Mouse (Mus musculus) heart, postnatal 10 days (tissue): ENCODE measurements around the gene Gm44790. TPM values are rescaled to one million over a fixed set of nuclear protein-coding genes. Genes with fewer than 3 reads are reported as not detected.
"Not testable (repeated sequence)": the region's sequence is repeated elsewhere in the genome, so short reads cannot be mapped to it uniquely, and the experiment has no call there.

Experiments used
- DNase-seq, 2 experiments: peaks; one replicate each; pipeline ENCODE4 v3.0.0; 2021
- intact Hi-C: fragments of 180-260 bp; cut with DNase I; formaldehyde crosslinking; loops from one replicate; pipeline ENCODE4 v1.15.1; 2025
- total RNA-seq, 2 experiments: library from RNA; stranded (reverse); gene quantifications; 2 replicates each; pipeline ENCODE4 v1.2.3; 2021

Gene Gm44790
- total RNA-seq, result under 1 TPM in 1 of 2 experiments, not detected in 1; 0.93 TPM

GRCm38 (mm10) chr6:86426358-86426757 lies at the start of gene Gm44790:
Gene Gm44790, plus strand, starts transcription at chr6:86426658.
- no peak for DNase-seq
- intact Hi-C loops, result no loop called here

- intact Hi-C loops, result no loop called here
These were observed 48.1 kb upstream of the Gm44790 start for GRCm38 (mm10) chr6:86378341-86378740.

GRCm38 (mm10) chr6:86380112-86380511 lies 46.3 kb upstream of the Gm44790 start:
- intact Hi-C loops, DNase-seq: not testable (repeated sequence)

More at GRCm38 (mm10) chr6:86378341-86378740, 48.1 kb upstream of the Gm44790 start:
- no peak for DNase-seq

GRCm38 (mm10) chr6:86382551-86382950 lies 43.9 kb upstream of the Gm44790 start:
- no peak for DNase-seq
- intact Hi-C loops, result no loop called here

- DNase-seq, result no peak
- intact Hi-C loops, result no loop called here
These were observed 43.1 kb upstream of the Gm44790 start for GRCm38 (mm10) chr6:86383370-86383769.

GRCm38 (mm10) chr6:86384692-86385091 lies 41.8 kb upstream of the Gm44790 start:
- intact Hi-C loops, result no loop called here

DNA sequence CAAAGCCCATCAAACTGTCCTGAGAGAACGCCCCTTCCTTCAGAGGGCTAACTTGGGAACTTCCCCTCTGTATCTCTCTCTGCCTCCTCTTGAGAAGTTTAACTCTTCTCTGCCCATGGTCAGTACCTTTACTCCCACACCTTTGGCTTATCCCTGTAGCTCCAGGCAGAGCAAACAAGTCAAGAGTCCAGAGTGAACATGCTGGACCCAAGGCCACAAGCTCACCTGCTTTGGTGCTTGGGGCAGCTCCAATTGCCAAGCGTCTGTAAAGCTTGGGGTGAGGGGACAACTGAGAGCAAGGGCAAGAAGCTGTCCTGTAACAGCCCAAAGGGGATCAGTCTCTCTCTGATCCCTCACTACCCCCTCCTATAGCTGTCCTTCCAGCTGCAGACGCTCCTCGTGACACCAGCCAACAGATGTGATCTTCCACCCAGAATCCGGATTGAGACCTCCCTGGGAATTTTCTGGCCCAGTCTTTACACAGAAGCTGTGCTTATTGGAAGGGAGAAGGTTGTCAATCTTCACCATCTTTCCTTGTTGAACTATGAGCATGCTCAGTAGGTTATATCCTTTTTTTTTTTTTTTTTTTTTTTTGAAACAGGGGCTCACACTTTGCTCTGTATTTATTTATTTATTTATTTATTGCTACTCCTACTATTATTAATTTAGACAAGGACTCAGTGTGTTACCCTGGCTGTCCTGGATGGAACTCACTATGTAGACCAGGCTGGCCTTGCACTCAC lies 40.9 kb upstream of the Gm44790 start:
- no peak for DNase-seq
- intact Hi-C loops, result no loop called here

More at GRCm38 (mm10) chr6:86384692-86385091, 41.8 kb upstream of the Gm44790 start:
- no peak for DNase-seq

- no peak for DNase-seq
- intact Hi-C loops, result no loop called here
These were observed 39.1 kb upstream of the Gm44790 start for GRCm38 (mm10) chr6:86387313-86387712.

DNA sequence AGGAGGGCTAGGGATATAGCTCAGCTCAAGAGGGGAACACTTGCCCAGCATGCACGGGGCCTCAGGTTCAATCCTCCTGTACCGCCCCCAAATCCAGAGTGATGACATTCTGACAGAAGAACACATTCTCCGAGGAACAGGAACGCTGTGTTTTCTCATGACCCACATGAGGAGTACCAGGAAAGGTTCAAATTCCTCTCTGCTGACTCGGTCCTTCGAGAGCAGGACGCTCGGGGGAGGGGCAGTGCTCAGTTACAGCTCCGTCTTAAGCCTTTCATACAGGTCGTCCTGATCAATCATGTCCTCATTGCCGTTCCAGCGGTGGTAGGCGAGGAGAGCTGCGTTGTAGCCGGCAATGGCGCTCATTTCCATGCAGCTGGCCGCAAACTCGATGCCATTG lies 38.0 kb upstream of the Gm44790 start:
- DNase-seq, result no peak
- intact Hi-C loops, result no loop called here

GRCm38 (mm10) chr6:86391326-86391725 lies 35.1 kb upstream of the Gm44790 start:
- intact Hi-C loops, result no loop called here
- DNase-seq, result no peak

- intact Hi-C loops, result no loop called here
- no peak for DNase-seq
These were observed 33.3 kb upstream of the Gm44790 start for GRCm38 (mm10) chr6:86393187-86393586.

DNA sequence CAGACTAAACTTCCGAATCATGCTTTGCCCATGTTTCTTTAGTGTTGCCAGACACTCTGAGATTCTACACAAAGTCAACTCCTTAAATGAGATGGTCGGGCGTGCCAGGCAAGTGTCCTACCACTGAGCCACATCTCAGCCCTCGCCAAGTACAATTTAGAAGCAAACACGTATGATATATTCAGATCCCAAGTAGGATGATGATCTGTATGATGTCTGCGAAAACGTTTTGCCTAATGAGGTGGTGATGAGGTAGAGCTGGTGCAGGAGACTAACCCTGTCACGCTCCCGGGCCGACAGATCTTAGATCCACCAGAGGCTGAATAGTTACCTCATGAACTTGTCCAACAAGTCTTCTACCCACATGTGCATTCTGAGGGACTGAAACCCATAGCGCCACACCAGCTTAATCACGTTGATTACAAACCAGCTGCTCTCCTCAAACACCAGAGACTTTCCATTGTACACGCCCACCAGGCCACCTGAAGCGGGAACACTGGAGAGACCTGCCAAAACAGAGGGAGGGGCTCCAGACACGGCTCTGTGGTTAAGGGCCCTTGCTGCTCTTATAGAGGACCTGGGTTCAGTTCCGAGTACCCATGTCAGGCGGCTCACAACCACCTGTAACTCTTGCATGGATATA lies 32.3 kb upstream of the Gm44790 start:
- intact Hi-C loops, result no loop called here
- no peak for DNase-seq

GRCm38 (mm10) chr6:86395021-86395420 lies 31.4 kb upstream of the Gm44790 start:
- DNase-seq, result no peak
- intact Hi-C loops, result no loop called here

- intact Hi-C loops, result loop anchor here (2.0 kb wide), 1 partner anchor 25 kb away; the partner anchor contains the start of gene Snrpg
These were observed 30.5 kb upstream of the Gm44790 start for GRCm38 (mm10) chr6:86395969-86396368.

GRCm38 (mm10) chr6:86396581-86397256 lies 29.7 kb upstream of the Gm44790 start, which contains the start of gene Pcyox1:
Gene Pcyox1, minus strand, starts transcription at chr6:86397154.
- peak; percentile 92 to 93 for DNase-seq
- intact Hi-C loops, result loop anchor here (2.0 kb wide), 1 partner anchor 26 kb away; the partner anchor contains the start of gene Snrpg

More at GRCm38 (mm10) chr6:86395969-86396368, 30.5 kb upstream of the Gm44790 start:
- no peak for DNase-seq

DNA sequence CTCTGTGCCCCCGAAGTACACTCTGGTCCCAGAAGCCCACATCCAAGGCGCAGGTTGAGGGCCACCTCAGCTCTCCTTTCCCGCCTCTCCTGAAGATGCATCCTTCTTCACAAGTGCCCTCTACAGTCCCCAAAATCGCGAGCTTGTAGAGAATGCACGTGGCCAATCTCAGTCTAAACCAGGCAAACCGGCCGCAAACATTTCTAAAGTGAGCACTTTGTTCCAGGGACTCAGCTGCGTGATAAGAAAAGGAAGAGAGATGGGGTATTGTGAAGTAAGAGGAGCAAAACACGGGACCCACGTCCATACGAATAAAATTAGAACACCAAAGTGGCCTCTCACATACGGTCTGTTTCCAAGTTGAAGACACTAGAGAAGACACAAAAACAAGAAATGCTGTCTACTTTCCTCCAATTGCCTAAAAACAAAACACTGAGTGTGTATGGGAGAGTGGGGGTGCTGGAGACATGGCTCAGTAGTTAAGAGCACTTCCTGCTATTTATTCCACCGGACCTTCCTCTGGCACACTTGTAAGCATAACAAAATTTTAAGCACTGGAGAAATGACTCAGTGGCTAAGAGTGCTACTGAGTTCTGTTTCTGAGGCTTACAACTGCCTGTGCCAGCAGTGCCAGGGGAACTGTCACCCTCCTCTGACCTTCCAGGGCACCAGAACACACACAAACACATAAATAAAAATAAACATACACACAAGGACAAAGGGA lies 29.0 kb upstream of the Gm44790 start:
- DNase-seq, result no peak
- intact Hi-C loops, result loop anchor here (2.0 kb wide), 1 partner anchor 27 kb away; the partner anchor contains the start of gene Snrpg

DNA sequence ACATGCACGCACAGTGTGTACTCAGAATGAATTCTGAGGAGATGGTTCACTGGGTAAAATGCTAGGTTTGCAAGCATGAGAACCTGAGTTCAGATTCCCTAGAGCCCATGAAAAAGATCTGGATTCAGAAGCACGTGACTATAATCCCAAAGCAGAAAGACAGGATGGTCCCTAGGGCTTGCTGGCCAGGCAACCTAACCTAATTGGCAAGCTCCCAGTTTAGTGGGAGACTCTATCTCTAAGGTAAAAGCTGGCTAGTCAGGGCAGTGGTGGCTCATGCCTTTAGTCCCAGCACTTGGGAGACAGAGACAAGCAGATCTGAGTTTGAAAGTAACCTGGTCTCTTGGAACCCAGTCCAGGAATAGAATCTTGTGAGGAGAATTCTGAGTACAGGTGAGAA lies 27.5 kb upstream of the Gm44790 start:
- no peak for DNase-seq
- intact Hi-C loops, result no loop called here

GRCm38 (mm10) chr6:86399995-86400394 lies 26.5 kb upstream of the Gm44790 start:
- DNase-seq, result no peak
- intact Hi-C loops, result loop anchor here (2.0 kb wide), 2 partner anchors 257 to 273 kb away; no protein-coding TSS in a partner anchor

GRCm38 (mm10) chr6:86400972-86401371 lies 25.5 kb upstream of the Gm44790 start:
- intact Hi-C loops, result loop anchor here (1.0 to 2.0 kb wide), 3 partner anchors 37 to 274 kb away; no protein-coding TSS in a partner anchor
- peak; percentile 84 to 85 for DNase-seq
